Mouse (Mus musculus) myocyte (in vitro differentiated cells): ENCODE results near the gene Nxn. TPM values are rescaled to one million over a fixed set of nuclear protein-coding genes. Genes with fewer than 3 reads are reported as not detected.

Source experiments
- H3K27me3 ChIP-seq: one replicate; pipeline ENCODE4 v1.6.1; 2011; ENCODE audit not compliant: control insufficient read depth, insufficient read depth, insufficient read length
- H3K36me3 ChIP-seq: one replicate; pipeline ENCODE4 v1.6.1; 2011; ENCODE audit not compliant: control insufficient read depth, insufficient read depth
- H3K4me2 ChIP-seq: one replicate; pipeline ENCODE4 v1.6.1; 2011; ENCODE audit warnings: low read depth, control low read depth
- H3K4me3 ChIP-seq: one replicate; pipeline ENCODE4 v1.5.1; 2011; ENCODE audit warnings: mild to moderate bottlenecking, control low read depth, moderate library complexity
- H3K79me2 ChIP-seq: one replicate; pipeline ENCODE4 v1.6.1; 2011; ENCODE audit not compliant: control insufficient read depth, insufficient read depth
- H3ac ChIP-seq: one replicate; pipeline ENCODE4 v1.6.1; 2011; ENCODE audit not compliant: control insufficient read depth, insufficient read length
- CEBPB ChIP-seq: IDR thresholded peaks from 2 replicates; pipeline ENCODE4 v1.6.1; 2011; ENCODE audit warnings: mild to moderate bottlenecking, moderate library complexity; ENCODE audit not compliant: poor library complexity, insufficient read depth, severe bottlenecking
- E2F4 ChIP-seq: IDR thresholded peaks from one replicate; pipeline ENCODE4 v1.6.1; 2011; ENCODE audit warnings: mild to moderate bottlenecking, control low read depth, moderate library complexity; ENCODE audit not compliant: insufficient read depth
- MAX ChIP-seq: IDR thresholded peaks from one replicate; pipeline ENCODE4 v1.6.1; 2011; ENCODE audit warnings: low read depth, mild to moderate bottlenecking, control low read depth
- MYOD1 ChIP-seq, 3 experiments: IDR thresholded peaks; one replicate each; pipeline ENCODE4 v1.6.1; 2011; ENCODE audit warnings: control low read depth in 2 of 3, low read depth in 2 of 3, mild to moderate bottlenecking in 2 of 3, moderate library complexity in 1 of 3; ENCODE audit not compliant: insufficient read length in 2 of 3, control insufficient read depth in 1 of 3
- MYOG ChIP-seq, 3 experiments: IDR thresholded peaks; one replicate each; pipeline ENCODE4 v1.6.1; 2011; ENCODE audit warnings: control low read depth in 2 of 3, low read depth in 2 of 3, mild to moderate bottlenecking in 2 of 3; ENCODE audit not compliant: insufficient read length in 2 of 3, control insufficient read depth in 1 of 3, insufficient read depth in 1 of 3
- POLR2A ChIP-seq: IDR thresholded peaks from one replicate; pipeline ENCODE4 v1.6.1; 2011; ENCODE audit warnings: low read depth, mild to moderate bottlenecking, control low read depth, moderate library complexity; ENCODE audit not compliant: insufficient read length
- POLR2AphosphoS2 ChIP-seq: IDR thresholded peaks from one replicate; pipeline ENCODE4 v1.6.1; 2011; ENCODE audit warnings: low read depth, control low read depth; ENCODE audit not compliant: insufficient read length
- REST ChIP-seq: IDR thresholded peaks from one replicate; pipeline ENCODE4 v1.6.1; 2011; ENCODE audit warnings: mild to moderate bottlenecking, control low read depth, moderate library complexity; ENCODE audit not compliant: insufficient read depth, insufficient read length
- SRF ChIP-seq: IDR thresholded peaks from one replicate; pipeline ENCODE4 v1.6.1; 2011; ENCODE audit warnings: low read depth; ENCODE audit not compliant: control insufficient read depth, insufficient read length
- TCF12 ChIP-seq: IDR thresholded peaks from one replicate; pipeline ENCODE4 v1.6.1; 2011; ENCODE audit warnings: mild to moderate bottlenecking, control low read depth; ENCODE audit not compliant: poor library complexity, insufficient read depth, severe bottlenecking
- TCF3 ChIP-seq: IDR thresholded peaks from one replicate; pipeline ENCODE4 v1.6.1; 2011; ENCODE audit warnings: low read depth, control low read depth; ENCODE audit not compliant: insufficient read length
- USF1 ChIP-seq: IDR thresholded peaks from one replicate; pipeline ENCODE4 v1.6.1; 2011; ENCODE audit warnings: low read depth, mild to moderate bottlenecking, control low read depth, moderate library complexity
- polyA plus RNA-seq: library from polyadenylated mRNA; unstranded; fragments of >200 nt; fragmentation: generic; extraction: Trizol; gene quantifications from one replicate; pipeline ENCODE4 v1.2.1, GENCODE M21; 2012; ENCODE audit warnings: missing spikeins

The Nxn gene
- polyA plus RNA-seq, 1 experiment, result 76.8 TPM

DNA sequence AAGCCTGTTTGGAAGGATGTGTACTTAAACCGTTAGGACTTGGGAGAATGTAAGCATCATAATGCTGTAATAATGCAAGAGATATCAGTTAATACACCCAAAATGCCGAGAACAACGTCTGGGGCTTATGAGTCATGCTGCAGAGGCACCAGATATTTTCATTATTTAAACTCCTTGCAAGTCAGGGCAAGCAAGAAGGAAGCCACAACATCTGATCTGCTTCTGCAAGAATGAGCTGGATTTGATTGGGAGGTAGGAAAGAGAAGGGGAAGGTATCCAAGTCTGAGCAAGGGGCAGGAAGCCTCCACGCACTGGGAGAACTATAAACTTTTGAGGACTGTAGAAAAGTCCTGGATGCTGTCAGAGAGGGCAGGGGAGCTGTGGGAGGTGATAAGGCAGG, 86.1 kb downstream of the Nxn start:
- Histone ChIP-seq H3K4me2 (peak overlapping the region; percentile 82), H3K79me2 (peaks cover 42% of the 10 kb centered on the region), H3K27me3 (no peaks in the 10 kb centered on the region), H3K4me3 (no peak overlapping the region), H3K36me3 (no peaks in the 10 kb centered on the region), H3ac (no peak overlapping the region)
- TF ChIP-seq E2F4 (no peak), CEBPB (0 out of 2 replicates have a peak, but pooled peaks have one; percentile 52)

DNA sequence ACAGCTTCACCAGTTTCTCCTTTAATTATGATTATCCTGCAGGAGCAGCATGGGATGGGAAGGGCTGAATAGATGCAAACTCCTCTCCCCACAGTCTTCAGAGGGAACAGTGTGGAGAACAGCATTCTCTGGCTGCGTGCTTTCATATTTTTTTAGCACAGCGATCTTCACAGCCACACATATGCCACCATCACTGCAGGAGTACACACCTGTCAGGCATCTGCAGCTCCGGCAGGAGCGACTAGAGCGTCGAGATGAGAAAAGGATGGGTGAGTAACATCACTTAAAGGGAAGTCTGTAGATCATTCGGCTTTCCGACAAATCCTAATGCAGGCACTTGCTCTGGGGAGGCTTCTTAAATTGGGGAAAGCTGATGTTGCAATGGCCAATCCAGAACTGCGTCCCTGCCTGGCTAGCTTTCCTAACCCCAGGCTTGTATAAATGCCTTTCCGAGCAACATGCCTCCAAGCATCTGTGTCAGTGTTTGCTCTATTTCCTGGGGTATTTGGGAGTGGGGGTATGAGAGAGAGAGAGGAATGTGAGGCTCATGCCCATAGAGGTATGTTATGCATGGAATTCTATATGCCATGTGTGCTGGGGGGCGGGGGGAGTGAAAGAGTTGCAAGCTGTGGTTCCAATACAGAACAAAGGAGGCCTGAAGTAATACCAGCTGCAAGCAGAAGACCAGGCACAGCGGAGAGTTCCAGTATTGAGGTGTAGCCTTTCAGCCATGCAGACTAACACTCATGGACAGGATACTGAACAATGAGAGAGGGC, 87.5 kb downstream of the Nxn start:
- H3K36me3 ChIP-seq, result no peaks in the 10 kb centered on the region
- no peak for TF ChIP-seq REST
- no peak for TF ChIP-seq TCF12
- TF ChIP-seq POLR2A, result no peak
- TF ChIP-seq CEBPB, result no peak
- TF ChIP-seq POLR2AphosphoS2, result no peak
- no peak for TF ChIP-seq E2F4
- TF ChIP-seq USF1, result no peak
- no peak for TF ChIP-seq TCF3
- no peak for TF ChIP-seq SRF
- no peak for TF ChIP-seq MYOG (IDR thresholded peaks at IDR 0.05; ENCODE audit: control insufficient read depth in 1 of 3, insufficient read depth in 1 of 3, insufficient read length in 2 of 3, low read depth in 2 of 3)
- TF ChIP-seq MAX, result no peak
- TF ChIP-seq MYOD1 (IDR thresholded peaks at IDR 0.05; ENCODE audit: control insufficient read depth in 1 of 3, insufficient read length in 2 of 3, low read depth in 2 of 3), result no peak
- no peaks in the 10 kb centered on the region for H3K27me3 ChIP-seq
- no peak overlapping the region for H3K4me3 ChIP-seq
- H3ac ChIP-seq, result no peak overlapping the region
- peak overlapping the region; percentile 82 for H3K4me2 ChIP-seq
- peaks cover 37% of the 10 kb centered on the region for H3K79me2 ChIP-seq

DNA sequence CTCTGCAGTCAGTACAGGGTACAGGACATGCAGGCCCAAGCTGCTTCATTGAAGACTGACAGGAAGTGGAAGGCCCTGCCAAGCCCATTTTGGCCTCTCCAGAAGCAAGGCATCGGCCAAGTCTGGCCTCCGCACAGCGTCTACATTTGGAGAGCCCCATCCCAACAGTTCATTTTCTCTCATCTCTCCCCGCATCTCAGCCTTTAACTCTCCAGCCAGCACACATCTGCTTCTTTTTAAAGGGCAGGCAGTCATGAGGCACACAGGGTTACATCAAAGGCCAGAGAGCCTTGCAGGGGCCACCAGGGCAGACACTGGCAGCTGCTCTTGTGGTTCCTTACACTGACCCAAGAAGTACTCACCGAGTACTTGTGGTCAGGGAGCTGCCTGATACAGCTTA, 89.1 kb downstream of the Nxn start:
- peaks cover 33% of the 10 kb centered on the region for H3K79me2 ChIP-seq
- no peak overlapping the region for H3K4me3 ChIP-seq
- H3ac ChIP-seq, result no peak overlapping the region
- no peaks in the 10 kb centered on the region for H3K27me3 ChIP-seq
- H3K36me3 ChIP-seq, result no peaks in the 10 kb centered on the region
- TF ChIP-seq TCF12 (peak; percentile 83), POLR2A (no peak), E2F4 (no peak), SRF (no peak), MYOD1 (IDR thresholded peaks at IDR 0.05; ENCODE audit: control insufficient read depth in 1 of 3, insufficient read length in 2 of 3, low read depth in 2 of 3) (peak; percentile 15 to 95 (median 90)), USF1 (peak; percentile 30), POLR2AphosphoS2 (no peak), CEBPB (peak; percentile 34; the same call in 1 of the 2 replicates), MYOG (IDR thresholded peaks at IDR 0.05; ENCODE audit: control insufficient read depth in 1 of 3, insufficient read depth in 1 of 3, insufficient read length in 2 of 3, low read depth in 2 of 3) (peak; percentile 87 to 97 (median 88)), MAX (no peak), REST (no peak), TCF3 (peak; percentile 71)
- peak overlapping the region; percentile 56 for H3K4me2 ChIP-seq

DNA sequence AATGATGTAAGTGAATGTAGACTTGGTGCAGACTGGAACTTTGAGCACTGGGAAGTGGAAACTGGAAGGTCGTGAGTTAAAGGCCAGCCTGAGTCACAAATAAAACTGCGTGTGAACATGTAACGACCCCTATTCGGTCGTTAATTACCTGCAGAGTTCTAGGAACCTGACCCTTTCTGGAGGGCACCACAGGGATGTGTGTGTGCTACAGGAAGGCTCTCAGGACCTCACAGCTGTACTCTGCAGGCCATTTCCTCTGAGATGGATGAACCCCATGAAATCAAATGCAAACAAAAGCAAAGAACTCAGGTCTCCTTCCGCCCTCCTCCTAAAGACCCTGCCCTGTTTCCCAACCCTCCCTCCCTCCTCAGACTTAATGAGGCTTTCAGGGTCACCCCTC, 89.9 kb downstream of the Nxn start:
- Histone ChIP-seq H3ac (no peak overlapping the region), H3K27me3 (no peaks in the 10 kb centered on the region), H3K36me3 (no peaks in the 10 kb centered on the region), H3K4me3 (no peak overlapping the region), H3K79me2 (peaks cover 33% of the 10 kb centered on the region), H3K4me2 (peak overlapping the region; percentile 35)
- no peak for TF ChIP-seq POLR2A
- no peak for TF ChIP-seq POLR2AphosphoS2

DNA sequence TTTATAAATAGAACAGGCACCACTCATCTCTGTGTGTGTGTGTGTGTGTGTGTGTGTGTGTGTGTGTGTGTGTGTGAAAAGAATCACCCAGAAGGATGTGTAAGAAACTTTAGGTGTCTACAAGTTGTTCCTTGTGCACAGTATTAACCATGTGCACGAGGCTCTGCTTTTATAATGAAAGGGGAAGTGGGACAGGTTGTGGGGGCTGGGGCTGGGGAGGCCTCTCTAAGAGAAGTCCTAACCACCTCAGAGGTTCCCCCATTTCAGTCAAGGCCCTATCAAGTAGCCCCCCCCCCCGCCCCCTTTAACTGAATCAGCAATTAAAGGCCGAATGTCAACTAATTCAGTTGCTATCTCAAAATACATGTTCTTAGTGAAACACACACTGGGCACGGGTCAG, 92.2 kb downstream of the Nxn start:
- H3K27me3 ChIP-seq, result no peaks in the 10 kb centered on the region
- no peak overlapping the region for H3ac ChIP-seq
- no peak for TF ChIP-seq POLR2A
- no peak for TF ChIP-seq REST
- TF ChIP-seq TCF12, result no peak
- no peak for TF ChIP-seq TCF3
- TF ChIP-seq POLR2AphosphoS2, result no peak
- TF ChIP-seq MYOD1 (IDR thresholded peaks at IDR 0.05; ENCODE audit: control insufficient read depth in 1 of 3, insufficient read length in 2 of 3, low read depth in 2 of 3), result no peak
- no peak for TF ChIP-seq SRF
- TF ChIP-seq MAX, result no peak
- no peak for TF ChIP-seq MYOG (IDR thresholded peaks at IDR 0.05; ENCODE audit: control insufficient read depth in 1 of 3, insufficient read depth in 1 of 3, insufficient read length in 2 of 3, low read depth in 2 of 3)
- TF ChIP-seq E2F4, result no peak
- TF ChIP-seq CEBPB, result no peak
- TF ChIP-seq USF1, result no peak

More for the DNA sequence above, 92.2 kb downstream of the Nxn start:
- Histone ChIP-seq H3K4me2 (no peak overlapping the region), H3K79me2 (peaks cover 42% of the 10 kb centered on the region), H3K36me3 (no peaks in the 10 kb centered on the region), H3K4me3 (no peak overlapping the region)
